Mouse (Mus musculus) G1E (cell line): ENCODE results near the gene Zfp775.

Experiments
- CTCF ChIP-seq: IDR thresholded peaks from 2 replicates; pipeline ENCODE4 v1.5.1; 2012; ENCODE audit warnings: low read depth, low read length, inconsistent platforms, mixed read lengths
- GATA1 ChIP-seq: IDR thresholded peaks from 2 replicates; pipeline ENCODE4 v1.6.1; 2012; ENCODE audit warnings: borderline replicate concordance, low read length, inconsistent platforms, mixed read lengths
- POLR2AphosphoS5 ChIP-seq: IDR thresholded peaks from 2 replicates; pipeline ENCODE4 v1.6.1; 2012; ENCODE audit warnings: low read depth, low read length, inconsistent platforms; ENCODE audit not compliant: insufficient replicate concordance

GRCm38 (mm10) chr6:48566312-48566711, 35.6 kb upstream of the Zfp775 start:
- TF ChIP-seq CTCF = no peak
- no peak for TF ChIP-seq GATA1
- no peak for TF ChIP-seq POLR2AphosphoS5
